Mouse (Mus musculus): ENCODE results near the gene Mdm2. TPM values are rescaled to one million over a fixed set of nuclear protein-coding genes. Genes with fewer than 3 reads are reported as not detected.

The Mdm2 gene
- polyA plus RNA-seq, 1 experiment: 22.9 TPM

GRCm38 (mm10) chr10:117643302-117643701 lies 67.3 kb downstream of the Mdm2 start:
- H3K27me3 ChIP-seq (replicated peaks; ENCODE audit: control insufficient read depth, insufficient read depth, low read length): no peaks in the 10 kb centered on the region
- H3K36me3 ChIP-seq (ENCODE audit: control insufficient read depth, insufficient read depth, low read length): no peaks in the 10 kb centered on the region
- no peak overlapping the region for H3K4me3 ChIP-seq (ENCODE audit: insufficient read depth, low read depth, low read length)
- H3K4me1 ChIP-seq (ENCODE audit: control insufficient read depth, insufficient read depth, low read length): 0 out of 2 replicates have a peak, but pooled peaks cover 2% of the 10 kb centered on the region
- no peak for DNase-seq
- TF ChIP-seq POLR2A (IDR thresholded peaks at IDR 0.05; ENCODE audit: low read depth, low read length) (no peak), CTCF (conservative IDR thresholded peaks at IDR 0.05; ENCODE audit: insufficient read depth, insufficient read length, low read depth, low read length) (no peak)
- 83% methylated on average over 6 of the region's 6 CpGs for WGBS
- H3K27ac ChIP-seq (ENCODE audit: insufficient read depth, low read depth, low read length): 0 out of 2 replicates have a peak overlapping the region, but pooled peaks have one; percentile 24

- WGBS: 94% methylated on average over 15 of the region's 15 CpGs
- peak overlapping the region; percentile 35; the same call in 1 of the 2 replicates for H3K27ac ChIP-seq (ENCODE audit: insufficient read depth, low read depth, low read length)
- DNase-seq: no peak
- TF ChIP-seq CTCF (conservative IDR thresholded peaks at IDR 0.05; ENCODE audit: insufficient read depth, insufficient read length, low read depth, low read length) (no peak), POLR2A (IDR thresholded peaks at IDR 0.05; ENCODE audit: low read depth, low read length) (no peak)
- H3K36me3 ChIP-seq (ENCODE audit: control insufficient read depth, insufficient read depth, low read length): no peaks in the 10 kb centered on the region
- H3K4me1 ChIP-seq (ENCODE audit: control insufficient read depth, insufficient read depth, low read length): 0 out of 2 replicates have a peak, but pooled peaks cover 2% of the 10 kb centered on the region
- no peaks in the 10 kb centered on the region for H3K27me3 ChIP-seq (replicated peaks; ENCODE audit: control insufficient read depth, insufficient read depth, low read length)
- no peak overlapping the region for H3K4me3 ChIP-seq (ENCODE audit: insufficient read depth, low read depth, low read length)
Measured at GRCm38 (mm10) chr10:117642491-117643262, 67.9 kb downstream of the Mdm2 start.

- TF ChIP-seq POLR2A (IDR thresholded peaks at IDR 0.05; ENCODE audit: low read depth, low read length): no peak
- no peak for TF ChIP-seq CTCF (conservative IDR thresholded peaks at IDR 0.05; ENCODE audit: insufficient read depth, insufficient read length, low read depth, low read length)
- H3K36me3 ChIP-seq (ENCODE audit: control insufficient read depth, insufficient read depth, low read length): no peaks in the 10 kb centered on the region
- peak; percentile 69 for DNase-seq
- H3K27me3 ChIP-seq (replicated peaks; ENCODE audit: control insufficient read depth, insufficient read depth, low read length): no peaks in the 10 kb centered on the region
- 0 out of 2 replicates have a peak, but pooled peaks cover 2% of the 10 kb centered on the region for H3K4me1 ChIP-seq (ENCODE audit: control insufficient read depth, insufficient read depth, low read length)
- whole genome bisulfite sequencing: 77% methylated on average over 9 of the region's 9 CpGs
- peak overlapping the region; percentile 35; the same call in 1 of the 2 replicates for H3K27ac ChIP-seq (ENCODE audit: insufficient read depth, low read depth, low read length)
- no peak overlapping the region for H3K4me3 ChIP-seq (ENCODE audit: insufficient read depth, low read depth, low read length)
Measured at GRCm38 (mm10) chr10:117642201-117642450, 68.4 kb downstream of the Mdm2 start.

GRCm38 (mm10) chr10:117641400-117642200 lies 69.0 kb downstream of the Mdm2 start:
- WGBS: 77% methylated on average over 20 of the region's 20 CpGs
- TF ChIP-seq POLR2A (IDR thresholded peaks at IDR 0.05; ENCODE audit: low read depth, low read length) (no peak), CTCF (conservative IDR thresholded peaks at IDR 0.05; ENCODE audit: insufficient read depth, insufficient read length, low read depth, low read length) (no peak)
- DNase-seq: no peak
- H3K4me3 ChIP-seq (ENCODE audit: insufficient read depth, low read depth, low read length): no peak overlapping the region
- H3K4me1 ChIP-seq (ENCODE audit: control insufficient read depth, insufficient read depth, low read length): 0 out of 2 replicates have a peak, but pooled peaks cover 2% of the 10 kb centered on the region
- H3K36me3 ChIP-seq (ENCODE audit: control insufficient read depth, insufficient read depth, low read length): no peaks in the 10 kb centered on the region
- H3K27me3 ChIP-seq (replicated peaks; ENCODE audit: control insufficient read depth, insufficient read depth, low read length): no peaks in the 10 kb centered on the region
- H3K27ac ChIP-seq (ENCODE audit: insufficient read depth, low read depth, low read length): peak overlapping the region; percentile 19

- H3K27me3 ChIP-seq (replicated peaks; ENCODE audit: control insufficient read depth, insufficient read depth, low read length): no peaks in the 10 kb centered on the region
- H3K4me1 ChIP-seq (ENCODE audit: control insufficient read depth, insufficient read depth, low read length): 0 out of 2 replicates have a peak, but pooled peaks cover 2% of the 10 kb centered on the region
- no peaks in the 10 kb centered on the region for H3K36me3 ChIP-seq (ENCODE audit: control insufficient read depth, insufficient read depth, low read length)
- no peak for DNase-seq
- no peak overlapping the region for H3K4me3 ChIP-seq (ENCODE audit: insufficient read depth, low read depth, low read length)
- 0 out of 2 replicates have a peak overlapping the region, but pooled peaks have one; percentile 13 for H3K27ac ChIP-seq (ENCODE audit: insufficient read depth, low read depth, low read length)
- no peak for TF ChIP-seq CTCF (conservative IDR thresholded peaks at IDR 0.05; ENCODE audit: insufficient read depth, insufficient read length, low read depth, low read length)
- no peak for TF ChIP-seq POLR2A (IDR thresholded peaks at IDR 0.05; ENCODE audit: low read depth, low read length)
- WGBS: 69% methylated on average over 7 of the region's 7 CpGs
Measured at GRCm38 (mm10) chr10:117640595-117641078, 69.9 kb downstream of the Mdm2 start.

GRCm38 (mm10) chr10:117639899-117640594 lies 70.5 kb downstream of the Mdm2 start:
- peak; percentile 42 for DNase-seq
- TF ChIP-seq CTCF (conservative IDR thresholded peaks at IDR 0.05; ENCODE audit: insufficient read depth, insufficient read length, low read depth, low read length): no peak
- TF ChIP-seq POLR2A (IDR thresholded peaks at IDR 0.05; ENCODE audit: low read depth, low read length): no peak
- Histone ChIP-seq H3K27me3 (replicated peaks; ENCODE audit: control insufficient read depth, insufficient read depth, low read length) (no peaks in the 10 kb centered on the region), H3K4me1 (ENCODE audit: control insufficient read depth, insufficient read depth, low read length) (0 out of 2 replicates have a peak, but pooled peaks cover 2% of the 10 kb centered on the region), H3K36me3 (ENCODE audit: control insufficient read depth, insufficient read depth, low read length) (no peaks in the 10 kb centered on the region), H3K27ac (ENCODE audit: insufficient read depth, low read depth, low read length) (0 out of 2 replicates have a peak overlapping the region, but pooled peaks have one; percentile 1), H3K4me3 (ENCODE audit: insufficient read depth, low read depth, low read length) (no peak overlapping the region)
- 40% methylated on average over 21 of the region's 21 CpGs for WGBS
